Mouse (Mus musculus) embryonic fibroblast, embryonic 13.5 days (primary cell): Measurements from ENCODE around the gene BC048562.

Experiments
- CTCF ChIP-seq: IDR thresholded peaks from 2 replicates; pipeline ENCODE4 v1.5.1; 2011; ENCODE audit warnings: mild to moderate bottlenecking, control low read depth, low read length, moderate library complexity, borderline replicate concordance; ENCODE audit not compliant: insufficient read depth
- POLR2A ChIP-seq: IDR thresholded peaks from 2 replicates; pipeline ENCODE4 v1.6.1; 2011; ENCODE audit warnings: low read depth, mild to moderate bottlenecking, control low read depth, low read length, moderate library complexity

DNA sequence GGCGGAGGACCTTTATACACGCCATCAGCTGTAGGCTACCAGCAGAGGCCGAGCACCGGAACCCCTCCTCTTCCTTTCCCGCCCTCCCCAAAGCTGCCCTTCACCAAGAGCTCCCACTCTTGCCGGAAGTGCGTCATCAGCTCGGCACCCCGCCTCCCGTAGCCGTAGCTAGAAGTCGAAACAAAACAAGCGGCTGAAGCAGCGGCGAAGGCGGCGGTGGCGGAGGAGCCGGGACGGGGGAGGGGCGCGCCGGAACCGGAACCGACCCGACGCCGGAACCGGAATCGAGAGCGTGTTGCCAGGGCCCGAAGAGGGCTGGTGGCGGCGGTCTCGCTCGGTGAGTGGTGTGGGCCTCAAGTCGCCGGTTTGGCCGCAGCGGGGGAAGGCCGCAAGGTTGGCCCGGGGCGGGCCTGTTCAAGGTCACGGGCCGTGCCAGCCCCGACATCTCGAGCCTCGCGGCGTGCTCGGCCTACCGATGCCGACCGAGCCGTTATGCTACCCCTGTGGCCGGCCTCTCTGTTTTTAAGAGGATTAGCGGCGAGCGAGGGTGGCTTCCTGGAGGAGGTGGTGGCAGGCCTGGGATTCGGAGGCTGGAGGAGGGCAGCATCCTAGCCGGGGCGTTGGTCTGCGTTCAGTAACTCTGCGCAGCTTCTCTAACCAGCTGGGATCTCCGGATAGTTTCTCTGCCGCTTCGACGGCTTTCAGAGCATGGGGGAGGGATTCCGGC is 54.4 kb downstream of the BC048562 start, which contains the start of gene Usp19:
- TF ChIP-seq POLR2A (peak; percentile 50), CTCF (no peak)
